Mouse (Mus musculus) midbrain, embryonic 11.5 days (tissue): ENCODE measurements at regions not wholly inside any gene's neighbourhood (a gene's known extent, or its start where the extent isn't known, plus 50 kb on each side); places are given as distances from the start of the nearest gene placed in this dataset.

Experiments
- ATAC-seq: fragments of 200-750 bp; cut with Nextera tagmentation; 2 replicates; pipeline ENCODE4 v1.8.0; 2017; ENCODE audit warnings: moderate TSS enrichment, moderate library complexity; ENCODE audit not compliant: low FRiP score
- DNase-seq: peaks from one replicate; pipeline ENCODE4 v3.0.0; 2015; ENCODE audit warnings: low spot score; ENCODE audit errors: missing footprints
- H3K27ac ChIP-seq: fragments of 300-500 bp; sonication (generic); 2 replicates; pipeline ENCODE4 v1.5.1; 2014; ENCODE audit warnings: low read depth, low read length
- H3K27me3 ChIP-seq: fragments of 300-500 bp; sonication (generic); 2 replicates; pipeline ENCODE4 v1.6.1; 2014; ENCODE audit warnings: mild to moderate bottlenecking, low read length, moderate library complexity, mixed read lengths; ENCODE audit not compliant: control insufficient read depth, insufficient read depth
- H3K36me3 ChIP-seq: fragments of 300-500 bp; sonication (generic); 2 replicates; pipeline ENCODE4 v1.6.1; 2014; ENCODE audit warnings: mild to moderate bottlenecking, low read length, moderate library complexity, mixed read lengths; ENCODE audit not compliant: control insufficient read depth, insufficient read depth
- H3K4me1 ChIP-seq: fragments of 300-500 bp; sonication (generic); 2 replicates; pipeline ENCODE4 v1.6.1; 2014; ENCODE audit warnings: low read length; ENCODE audit not compliant: control insufficient read depth, insufficient read depth
- H3K4me2 ChIP-seq: fragments of 300-500 bp; sonication (generic); 2 replicates; pipeline ENCODE4 v1.6.1; 2014; ENCODE audit warnings: mild to moderate bottlenecking, moderate library complexity
- H3K4me3 ChIP-seq: fragments of 300-500 bp; sonication (generic); 2 replicates; pipeline ENCODE4 v1.5.1; 2014; ENCODE audit warnings: low read depth, low read length
- H3K9ac ChIP-seq: fragments of 300-500 bp; sonication (generic); 2 replicates; pipeline ENCODE4 v1.6.1; 2014; ENCODE audit warnings: low read length
- H3K9me3 ChIP-seq: fragments of 300-500 bp; sonication (generic); 2 replicates; pipeline ENCODE4 v1.6.1; 2016; ENCODE audit warnings: low read length; ENCODE audit not compliant: control insufficient read depth
- WGBS: fragments of 180-500 bp; shearing (Covaris S2); extraction: QIAGEN DNeasy Blood & Tissue Kit; methylation state at CpG from one replicate; pipeline ENCODE4 v1.1.7; 2014; 5-methylcytosine and 5-hydroxymethylcytosine counted together

DNA sequence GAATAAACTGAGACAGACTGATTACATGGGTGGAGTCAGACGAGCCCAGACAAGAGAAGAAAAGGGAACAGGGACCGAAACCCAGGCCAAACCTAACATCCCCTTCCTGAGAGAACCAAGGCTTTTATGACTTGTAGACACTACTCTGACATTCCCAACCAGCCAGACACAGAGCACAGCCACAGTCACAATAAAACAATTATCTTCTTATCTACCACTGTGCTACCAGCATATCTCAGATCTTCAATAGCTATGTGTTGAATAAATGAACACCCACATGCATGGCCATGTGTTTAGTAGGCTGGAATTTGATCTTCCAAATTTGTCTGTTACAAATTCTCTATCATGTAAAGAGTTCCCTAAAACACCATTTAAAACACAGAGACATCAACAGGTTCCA, 430.7 kb downstream of the Tns1 start:
- Histone ChIP-seq H3K27me3 (no peaks in the 10 kb centered on the region), H3K4me3 (no peak overlapping the region), H3K9ac (no peak overlapping the region), H3K27ac (no peak overlapping the region), H3K9me3 (no peaks in the 10 kb centered on the region), H3K4me1 (no peaks in the 10 kb centered on the region), H3K4me2 (no peak overlapping the region), H3K36me3 (no peaks in the 10 kb centered on the region)
- ATAC-seq: no peak
- DNase-seq: no peak
- WGBS: 56% methylated on average over 2 of the region's 2 CpGs

DNA sequence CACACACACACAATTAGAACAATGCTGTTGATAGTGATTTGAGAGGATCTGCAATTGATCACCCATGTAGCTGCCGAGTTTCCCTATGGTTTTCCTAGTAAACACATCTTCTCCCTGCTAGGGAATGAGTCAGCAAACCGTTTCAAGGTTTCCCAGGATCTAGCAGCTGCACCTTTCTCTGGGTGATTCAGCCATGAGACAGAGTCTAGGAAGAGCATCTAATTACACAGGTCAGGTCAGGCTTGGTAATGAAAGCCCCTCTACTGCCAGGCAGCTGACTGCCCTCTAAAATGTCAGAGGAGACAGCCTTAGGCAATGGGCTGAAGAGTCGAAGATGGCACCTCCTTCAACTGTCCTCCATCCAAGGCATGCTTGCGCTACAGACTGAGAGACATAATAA, 438.5 kb downstream of the Tns1 start:
- Histone ChIP-seq H3K36me3 (no peaks in the 10 kb centered on the region), H3K27me3 (no peaks in the 10 kb centered on the region), H3K4me3 (no peak overlapping the region), H3K27ac (no peak overlapping the region), H3K4me2 (no peak overlapping the region), H3K4me1 (no peaks in the 10 kb centered on the region), H3K9me3 (no peaks in the 10 kb centered on the region), H3K9ac (no peak overlapping the region)
- DNase-seq (peak; percentile 56), ATAC-seq (no peak)
- 75% methylated on average over 4 of the region's 4 CpGs for WGBS

DNA sequence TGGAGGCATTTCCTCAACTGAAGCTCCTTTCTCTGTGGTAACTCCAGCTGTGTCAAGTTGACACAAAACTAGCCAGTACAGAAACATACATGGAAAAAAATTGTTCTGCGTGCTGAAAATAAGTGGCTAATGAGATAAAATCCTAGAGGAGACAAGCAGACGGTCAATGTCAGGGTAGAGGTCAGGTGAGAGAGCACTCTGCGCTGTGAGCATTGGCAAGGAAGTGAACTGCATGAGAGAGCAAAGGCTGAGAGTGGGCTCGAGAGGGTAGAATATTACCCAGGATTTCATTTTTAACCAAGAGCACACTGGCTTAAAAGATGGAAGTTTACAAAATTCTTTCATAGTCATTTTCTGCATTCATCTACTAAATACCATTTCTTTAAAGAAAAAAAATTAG, 439.2 kb downstream of the Tns1 start:
- no peak overlapping the region for H3K27ac ChIP-seq
- no peaks in the 10 kb centered on the region for H3K27me3 ChIP-seq
- WGBS: 86% methylated on average over 4 of the region's 4 CpGs
- no peak overlapping the region for H3K9ac ChIP-seq
- no peaks in the 10 kb centered on the region for H3K36me3 ChIP-seq
- H3K4me3 ChIP-seq: no peak overlapping the region
- peak; percentile 2 for DNase-seq
- no peak overlapping the region for H3K4me2 ChIP-seq
- ATAC-seq: no peak
- no peaks in the 10 kb centered on the region for H3K4me1 ChIP-seq
- no peaks in the 10 kb centered on the region for H3K9me3 ChIP-seq

DNA sequence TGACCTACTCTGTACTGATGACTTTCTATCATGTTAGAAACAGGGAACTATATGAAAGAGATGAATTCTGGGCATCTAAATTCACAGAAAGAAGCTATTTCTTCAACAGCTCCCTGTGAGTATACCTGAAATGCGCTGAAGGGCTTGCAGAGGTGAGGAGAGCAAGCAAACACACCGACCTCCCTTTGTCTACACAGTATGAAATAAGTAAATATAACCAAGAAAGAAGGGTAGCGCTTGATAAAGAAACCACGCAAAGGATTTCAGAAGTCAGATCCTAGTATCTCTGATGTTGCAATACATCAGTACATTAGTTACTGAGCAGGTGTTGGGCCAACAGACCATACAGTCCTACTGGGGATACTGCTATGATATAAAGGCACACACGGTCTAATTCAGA, 440.1 kb downstream of the Tns1 start:
- no peak for ATAC-seq
- Histone ChIP-seq H3K4me3 (no peak overlapping the region), H3K9me3 (no peaks in the 10 kb centered on the region), H3K36me3 (no peaks in the 10 kb centered on the region), H3K4me1 (no peaks in the 10 kb centered on the region), H3K27ac (no peak overlapping the region), H3K4me2 (no peak overlapping the region), H3K27me3 (no peaks in the 10 kb centered on the region), H3K9ac (no peak overlapping the region)
- 88% methylated on average over 5 of the region's 5 CpGs for whole genome bisulfite sequencing
- DNase-seq: peak; percentile 56

DNA sequence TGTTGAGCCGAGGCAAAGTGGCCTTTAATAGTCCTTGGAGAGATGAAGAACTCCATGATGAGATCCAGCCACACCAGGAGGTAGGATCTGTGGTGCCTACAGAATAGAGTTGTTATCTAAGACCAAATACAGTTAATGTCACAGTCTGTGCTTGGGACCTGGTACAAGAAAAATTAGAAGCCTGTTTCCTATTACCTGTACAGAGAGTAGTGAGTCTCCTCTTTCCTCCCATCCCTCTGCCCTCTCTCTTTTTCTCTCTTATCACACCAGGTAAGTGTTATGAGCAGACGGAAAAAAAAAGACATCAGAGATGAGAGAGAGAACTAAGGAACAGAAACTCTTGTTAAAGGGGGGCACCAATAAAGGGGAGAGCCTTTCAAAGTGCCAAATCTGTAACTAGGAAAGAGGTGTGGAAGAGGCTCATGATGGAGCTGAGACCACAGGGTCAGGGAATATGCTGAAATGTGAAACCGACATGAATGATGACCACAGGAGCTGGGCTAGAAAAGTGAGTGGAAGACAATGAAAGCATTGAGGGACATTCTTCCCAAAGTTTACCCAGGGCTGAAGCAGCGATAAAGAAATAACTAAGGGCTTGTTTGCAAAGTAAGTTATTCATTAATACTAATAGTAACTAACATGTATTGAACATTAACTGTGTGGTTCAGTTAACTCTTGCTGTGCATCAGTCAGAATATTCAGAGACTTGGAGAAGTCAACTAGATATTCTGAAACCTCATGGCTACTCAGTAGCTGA, 440.9 kb downstream of the Tns1 start:
- H3K4me1 ChIP-seq: no peaks in the 10 kb centered on the region
- ATAC-seq: no peak
- no peaks in the 10 kb centered on the region for H3K27me3 ChIP-seq
- no peak overlapping the region for H3K9ac ChIP-seq
- peak; percentile 61 for DNase-seq
- H3K4me2 ChIP-seq: no peak overlapping the region
- H3K4me3 ChIP-seq: no peak overlapping the region
- 76% methylated on average over 4 of the region's 4 CpGs for WGBS
- no peaks in the 10 kb centered on the region for H3K9me3 ChIP-seq
- no peaks in the 10 kb centered on the region for H3K36me3 ChIP-seq
- H3K27ac ChIP-seq: no peak overlapping the region

DNA sequence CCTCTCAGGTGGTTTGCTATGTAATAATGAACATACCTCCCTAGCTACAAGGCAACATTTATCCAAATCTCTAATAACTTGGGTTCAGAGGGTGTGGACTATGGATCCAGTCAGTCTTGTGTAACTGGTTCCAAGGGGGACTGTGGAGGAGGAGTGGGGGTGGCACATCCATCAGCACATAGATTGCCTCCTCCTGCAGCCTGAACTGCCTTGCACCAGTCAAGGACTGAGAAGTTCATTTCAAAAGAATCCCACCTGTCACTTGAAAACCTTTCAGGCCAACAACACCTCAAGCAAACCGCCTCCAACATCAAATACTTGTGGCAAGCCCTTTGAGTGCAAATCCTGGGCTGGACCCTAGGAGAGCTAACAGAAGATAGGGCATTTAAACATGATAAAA, 442.6 kb downstream of the Tns1 start:
- Histone ChIP-seq H3K27ac (no peak overlapping the region), H3K4me1 (no peaks in the 10 kb centered on the region), H3K9me3 (no peaks in the 10 kb centered on the region), H3K36me3 (no peaks in the 10 kb centered on the region), H3K9ac (no peak overlapping the region), H3K27me3 (no peaks in the 10 kb centered on the region), H3K4me2 (no peak overlapping the region), H3K4me3 (no peak overlapping the region)
- DNase-seq (peak; percentile 31), ATAC-seq (no peak)
- 74% methylated on average over 1 of the region's 1 CpGs for WGBS

DNA sequence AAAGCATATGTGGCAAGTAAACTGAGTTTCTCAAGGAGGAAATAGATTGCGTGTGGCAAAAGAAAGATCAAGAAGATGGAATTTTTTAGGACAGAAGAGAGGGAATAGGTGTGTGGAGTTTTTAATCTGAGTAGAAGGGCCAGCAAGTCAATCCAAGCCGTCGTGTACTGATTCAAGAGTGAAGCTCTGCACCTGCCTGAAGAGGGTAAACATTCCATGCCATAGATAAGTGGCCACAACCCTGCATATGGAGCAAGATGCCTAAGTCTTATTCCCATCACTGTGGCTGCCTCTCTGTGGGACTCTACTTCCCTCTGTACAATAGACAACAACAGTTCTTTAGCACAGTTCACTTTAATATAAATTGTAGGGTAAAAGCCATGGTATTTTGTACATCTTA, 443.4 kb downstream of the Tns1 start:
- Histone ChIP-seq H3K9ac (no peak overlapping the region), H3K4me1 (no peaks in the 10 kb centered on the region), H3K27ac (no peak overlapping the region), H3K9me3 (no peaks in the 10 kb centered on the region), H3K4me3 (no peak overlapping the region), H3K36me3 (no peaks in the 10 kb centered on the region), H3K4me2 (no peak overlapping the region), H3K27me3 (no peaks in the 10 kb centered on the region)
- peak; percentile 2 for DNase-seq
- WGBS: 85% methylated on average over 3 of the region's 3 CpGs
- ATAC-seq: no peak

DNA sequence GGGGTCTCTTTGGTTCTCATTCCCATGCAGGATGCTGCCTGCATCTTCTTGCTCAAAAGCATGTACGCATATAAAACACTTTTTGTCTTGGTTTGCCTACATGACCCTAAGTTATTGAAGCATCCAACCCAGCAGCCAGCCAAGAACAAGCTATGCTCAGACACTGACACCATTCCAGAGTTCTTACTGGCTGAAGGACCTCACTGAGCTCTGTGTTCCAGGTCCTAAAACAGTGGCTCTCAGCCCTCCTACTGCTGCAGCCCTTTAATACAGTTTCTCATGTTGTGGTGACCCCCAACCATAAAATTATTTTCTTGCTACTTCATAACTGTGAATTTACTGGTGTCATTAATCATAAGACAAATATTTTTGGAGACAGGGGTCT, 450.4 kb downstream of the Tns1 start:
- Histone ChIP-seq H3K4me2 (no peak overlapping the region), H3K27me3 (no peaks in the 10 kb centered on the region), H3K4me1 (peaks cover 3% of the 10 kb centered on the region; the same call in 1 of the 2 replicates), H3K4me3 (no peak overlapping the region), H3K27ac (no peak overlapping the region), H3K36me3 (no peaks in the 10 kb centered on the region), H3K9ac (no peak overlapping the region), H3K9me3 (no peaks in the 10 kb centered on the region)
- 64% methylated on average over 1 of the region's 1 CpGs for WGBS
- ATAC-seq (no peak), DNase-seq (peak; percentile 69)

DNA sequence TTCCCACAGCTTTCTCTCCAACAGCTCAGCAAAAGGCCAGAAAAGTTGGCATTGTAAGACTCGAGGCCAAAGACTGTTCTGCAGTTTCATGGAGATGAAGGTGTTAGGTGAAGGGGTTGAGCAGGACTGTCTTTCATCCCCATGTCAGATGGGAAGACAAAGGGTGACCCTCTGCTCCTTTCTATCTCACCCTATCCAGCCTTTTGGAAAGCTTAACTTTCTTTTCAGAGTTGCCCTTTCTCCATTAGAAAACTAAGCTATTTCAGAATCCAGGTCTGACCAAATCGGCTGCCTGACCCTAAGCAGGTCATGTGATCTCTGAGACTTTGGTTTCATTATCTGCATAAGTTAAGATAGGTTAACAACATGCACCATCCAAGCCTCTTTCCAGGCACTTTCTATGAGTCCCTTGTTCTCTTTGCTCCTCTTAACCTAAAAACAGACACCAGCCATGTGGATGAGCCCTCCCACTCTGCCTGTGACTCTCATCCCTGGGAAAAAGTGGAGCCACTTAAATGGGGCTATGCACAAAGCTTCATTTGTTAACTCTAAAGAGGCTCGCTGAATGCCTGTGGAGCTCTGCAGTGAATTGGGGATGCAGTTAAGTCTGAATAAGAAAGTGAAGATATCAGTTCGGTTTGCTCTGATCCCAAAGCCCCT, 450.9 kb downstream of the Tns1 start:
- Histone ChIP-seq H3K9ac (no peak overlapping the region), H3K4me2 (no peak overlapping the region), H3K27ac (no peak overlapping the region), H3K9me3 (no peaks in the 10 kb centered on the region), H3K27me3 (no peaks in the 10 kb centered on the region), H3K4me1 (peaks cover 3% of the 10 kb centered on the region; the same call in 1 of the 2 replicates), H3K4me3 (no peak overlapping the region), H3K36me3 (no peaks in the 10 kb centered on the region)
- 28% methylated on average over 4 of the region's 4 CpGs for WGBS
- ATAC-seq (0 out of 2 replicates have a peak, but pooled peaks have one; percentile 33), DNase-seq (peak; percentile 59)
